Mouse (Mus musculus) gastrocnemius, postnatal 4 days (tissue): ENCODE data around the gene Itgb4. TPM values are rescaled to one million over a fixed set of nuclear protein-coding genes. Genes with fewer than 3 reads are reported as not detected.
"Not testable (repeated sequence)": the region's sequence is repeated elsewhere in the genome, so short reads cannot be mapped to it uniquely, and the experiment has no call there.

Experiments used
- DNase-seq, 2 experiments: peaks; one replicate each; pipeline ENCODE4 v3.0.0; 2021 to 2022; ENCODE audit warnings: low spot score in 2 of 2, mixed read lengths in 2 of 2
- total RNA-seq, 2 experiments: library from RNA; stranded (reverse); gene quantifications; 2 replicates each; pipeline ENCODE4 v1.2.3; 2021

Itgb4 gene
- total RNA-seq, 2 experiments from 2014 or later = 5.1 to 6.2 TPM

DNA sequence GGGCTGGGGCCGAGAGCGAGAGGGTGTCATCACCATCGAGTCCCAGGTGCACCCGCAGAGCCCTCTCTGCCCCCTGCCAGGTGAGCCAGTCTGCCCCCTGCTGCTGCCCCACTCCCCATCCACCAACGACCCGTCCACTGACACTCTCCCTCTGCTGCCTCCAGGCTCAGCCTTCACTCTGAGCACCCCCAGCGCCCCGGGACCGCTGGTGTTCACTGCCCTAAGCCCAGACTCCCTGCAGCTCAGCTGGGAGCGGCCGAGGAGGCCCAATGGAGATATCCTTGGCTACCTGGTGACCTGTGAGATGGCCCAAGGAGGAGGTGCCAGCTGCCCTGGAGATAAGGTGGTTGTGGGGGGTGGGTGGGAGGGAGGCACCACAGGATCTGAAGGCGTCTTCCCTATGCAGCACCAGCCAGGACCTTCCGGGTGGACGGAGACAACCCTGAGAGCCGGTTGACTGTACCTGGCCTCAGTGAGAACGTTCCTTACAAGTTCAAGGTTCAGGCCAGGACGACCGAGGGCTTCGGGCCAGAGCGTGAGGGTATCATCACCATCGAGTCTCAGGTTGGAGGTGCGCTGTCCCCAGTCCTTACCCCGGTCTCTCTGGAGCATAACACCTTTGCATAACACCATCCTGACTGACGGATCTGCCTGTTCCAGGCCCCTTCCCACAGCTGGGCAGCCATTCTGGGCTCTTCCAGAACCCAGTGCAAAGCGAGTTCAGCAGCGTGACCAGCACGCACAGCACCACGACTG lies 32.8 kb downstream of the Itgb4 start:
- DNase-seq = no peak

DNA sequence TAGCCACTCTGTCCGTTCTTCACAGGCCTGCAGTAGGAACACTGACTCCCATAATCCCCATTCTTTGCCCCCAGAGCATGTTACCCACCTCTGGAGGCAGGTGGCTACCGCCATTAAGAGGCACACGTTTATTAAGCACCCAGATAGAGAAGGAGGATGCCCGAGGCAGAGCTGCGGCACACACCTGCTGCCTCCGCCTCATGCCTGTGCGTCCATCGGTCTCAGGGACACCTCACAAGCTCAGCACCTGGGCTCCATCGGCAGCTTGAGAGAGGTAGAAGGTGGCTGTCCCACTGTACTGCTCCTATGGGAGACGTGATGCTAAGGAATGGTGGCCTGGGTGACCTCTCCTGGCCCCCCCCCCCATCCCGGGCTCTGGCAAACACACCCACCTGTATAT lies 33.9 kb downstream of the Itgb4 start:
- no peak for DNase-seq

DNA sequence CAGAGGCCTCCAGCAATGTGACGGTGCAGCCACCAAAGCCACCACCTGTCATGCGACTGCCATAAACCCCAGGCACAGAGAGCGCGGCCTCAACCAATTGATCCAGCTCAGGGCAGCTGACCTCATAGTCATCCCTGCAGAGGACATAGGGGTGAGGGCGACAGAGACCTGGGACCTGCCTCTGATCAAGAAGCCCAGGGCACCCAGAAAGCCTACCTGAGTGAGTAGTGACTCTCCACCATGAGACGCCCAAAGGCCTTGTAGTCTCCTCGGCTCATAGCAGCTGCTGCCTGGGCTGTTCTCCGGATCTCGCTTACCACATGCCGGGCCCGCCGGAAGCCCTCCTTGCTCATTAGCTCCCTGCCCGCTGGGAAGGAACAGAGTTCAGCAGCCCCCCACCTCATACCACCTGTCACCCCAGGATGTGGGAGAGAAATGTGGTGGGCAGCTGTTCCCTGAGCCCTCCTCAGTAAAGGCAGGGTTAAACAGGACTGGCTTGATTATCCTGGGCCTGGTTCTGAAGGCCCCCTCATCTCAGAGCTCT lies 34.4 kb downstream of the Itgb4 start:
- DNase-seq = no peak

DNA sequence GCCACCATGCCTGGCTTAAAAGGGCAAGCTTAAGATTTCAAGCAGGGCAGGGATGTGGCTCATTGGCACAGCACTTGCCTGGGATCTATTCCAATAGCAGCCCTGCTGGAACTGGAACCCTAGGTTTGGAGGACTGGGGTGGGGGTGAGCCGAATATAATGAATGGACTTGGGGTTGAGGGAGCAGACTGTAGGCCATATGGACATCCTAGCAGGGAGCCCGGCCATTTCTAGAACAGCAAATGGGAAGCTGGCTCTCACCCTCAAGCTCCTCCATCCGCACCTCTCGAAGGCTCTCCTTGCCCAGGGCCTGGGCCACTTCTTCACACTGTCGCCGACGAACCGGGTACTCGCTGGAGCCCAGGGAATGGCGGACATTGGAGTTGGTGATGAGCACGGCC lies 35.2 kb downstream of the Itgb4 start:
- no peak for DNase-seq

DNA sequence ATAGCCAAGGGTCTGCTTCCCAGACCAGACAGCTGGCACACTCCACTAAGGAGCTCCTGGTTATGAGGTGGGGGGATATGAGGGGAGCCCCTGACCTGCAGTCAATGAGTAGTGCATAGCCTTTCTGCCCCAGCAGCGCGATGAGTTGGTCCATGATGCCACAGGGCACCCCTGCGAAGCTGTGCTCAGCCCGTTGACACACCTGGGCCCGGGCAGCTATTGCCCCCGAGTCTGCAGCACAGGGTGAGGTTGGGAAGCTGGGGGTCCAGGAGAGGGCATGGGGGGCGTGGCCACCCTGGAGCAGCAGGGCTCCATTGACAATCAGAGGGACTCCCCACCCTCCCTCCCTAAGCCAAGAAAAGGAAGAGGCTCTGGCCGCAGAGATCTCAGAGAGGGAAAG lies 35.6 kb downstream of the Itgb4 start:
- DNase-seq = no peak

DNA sequence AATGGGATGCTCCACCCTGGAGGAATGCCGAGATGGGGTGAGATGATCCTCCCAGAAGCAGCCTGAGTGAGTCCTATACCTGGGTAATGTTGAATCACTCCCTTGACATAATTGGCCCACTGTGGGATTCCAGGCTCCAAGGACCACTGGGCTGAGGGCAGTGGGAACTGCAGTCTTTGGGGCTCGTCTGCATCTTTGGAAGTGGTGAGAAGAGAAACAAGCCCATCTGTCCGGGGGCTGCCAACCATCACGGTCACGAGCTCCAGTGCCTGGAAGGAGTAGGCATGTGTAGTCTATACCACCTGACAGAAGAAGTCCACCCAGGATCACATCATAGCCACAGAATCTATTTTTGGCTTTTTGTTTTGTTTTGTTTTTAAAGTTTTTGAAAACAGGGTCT lies 36.4 kb downstream of the Itgb4 start:
- no peak for DNase-seq

DNA sequence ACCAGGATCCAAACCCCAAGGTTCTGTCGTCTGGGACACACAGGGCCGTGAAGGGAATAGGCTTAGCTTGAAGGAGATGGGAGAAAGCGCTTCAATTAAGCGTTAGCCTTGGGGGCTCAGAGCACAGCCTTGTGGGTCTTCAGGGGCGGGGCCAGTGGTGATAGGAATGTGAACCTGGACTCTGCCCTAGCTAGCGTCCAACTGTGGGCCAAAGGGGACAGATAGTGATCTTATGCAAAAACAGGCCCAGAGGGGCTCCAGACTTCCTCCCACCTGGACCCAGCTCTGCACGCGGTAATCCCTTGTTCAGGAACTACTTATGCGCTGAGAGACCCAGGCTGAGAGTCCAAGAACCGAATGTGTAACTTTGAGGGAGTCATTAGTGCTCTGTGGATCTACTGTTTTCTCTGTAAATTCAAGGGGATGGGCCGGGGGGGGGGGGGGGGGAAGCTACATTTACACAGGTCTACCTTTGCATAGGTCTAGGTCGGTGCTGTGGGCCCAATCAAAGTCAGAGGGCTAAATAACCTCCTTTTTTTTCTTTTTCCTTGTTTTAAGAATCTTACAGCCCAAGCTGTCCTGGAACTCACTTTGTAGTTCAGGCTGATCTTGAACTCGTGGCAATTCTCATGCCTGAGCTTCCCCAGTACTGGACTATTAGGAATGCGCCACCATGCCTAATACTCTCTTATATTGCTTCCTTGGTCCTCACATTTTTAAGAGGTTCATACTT lies 37.2 kb downstream of the Itgb4 start:
- DNase-seq = no peak

DNA sequence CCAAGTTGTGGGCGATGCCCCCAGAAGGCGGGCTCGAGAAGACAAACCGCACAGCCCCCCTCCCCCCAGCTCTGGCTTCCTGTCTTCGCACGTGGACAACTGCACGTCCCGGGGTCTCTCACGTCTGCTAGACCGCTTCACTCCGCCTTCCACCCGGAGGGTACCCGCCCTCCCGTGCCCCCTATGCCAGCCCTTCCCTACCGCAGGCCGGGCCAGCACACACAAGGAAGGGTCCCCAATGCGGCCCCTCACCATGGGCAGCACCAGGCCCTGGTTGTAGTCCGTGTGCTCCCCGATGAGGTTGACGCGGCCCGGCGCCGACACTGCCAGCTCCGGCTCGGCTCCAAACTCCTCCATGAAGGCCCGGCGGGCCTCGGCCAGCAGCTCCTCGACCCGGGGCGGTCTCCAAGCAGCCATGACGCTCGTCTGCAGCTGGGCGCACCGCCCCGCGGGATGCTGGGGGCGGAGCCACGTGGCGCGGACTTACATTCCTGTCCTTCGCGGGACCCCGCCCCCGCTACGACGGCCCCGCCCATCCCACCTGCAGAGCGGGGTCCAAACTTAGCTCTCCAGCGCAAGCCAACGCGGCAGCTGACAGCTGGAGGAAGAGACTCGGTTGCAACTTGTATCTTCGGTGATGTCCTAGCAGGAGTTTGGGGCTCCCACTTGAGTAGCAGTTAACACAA lies 37.9 kb downstream of the Itgb4 start, which contains the start of gene Galk1:
Gene Galk1, minus strand, starts transcription at position 458 of the 686 bp plus-strand sequence.
- DNase-seq = peak; percentile 87 to 92

DNA sequence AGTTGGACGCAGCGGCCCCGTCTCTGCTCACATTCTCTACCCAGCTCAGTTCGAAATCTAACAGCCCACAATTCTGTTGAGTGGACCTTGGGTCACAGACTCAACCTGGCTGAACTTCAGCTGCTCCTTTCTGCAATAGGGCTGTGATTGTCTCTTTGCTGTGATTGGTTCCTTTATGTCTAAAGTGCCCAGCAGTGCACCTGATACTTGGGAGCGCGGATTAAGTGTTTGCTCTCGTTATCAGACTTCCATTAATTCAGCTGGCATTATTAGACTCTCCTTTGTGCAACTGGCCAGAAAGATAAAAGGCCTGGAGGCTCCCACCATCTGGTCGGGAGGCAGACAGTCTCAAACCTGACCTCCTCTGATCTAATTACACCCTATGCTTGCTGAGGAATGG lies 40.3 kb downstream of the Itgb4 start:
- no peak for DNase-seq

DNA sequence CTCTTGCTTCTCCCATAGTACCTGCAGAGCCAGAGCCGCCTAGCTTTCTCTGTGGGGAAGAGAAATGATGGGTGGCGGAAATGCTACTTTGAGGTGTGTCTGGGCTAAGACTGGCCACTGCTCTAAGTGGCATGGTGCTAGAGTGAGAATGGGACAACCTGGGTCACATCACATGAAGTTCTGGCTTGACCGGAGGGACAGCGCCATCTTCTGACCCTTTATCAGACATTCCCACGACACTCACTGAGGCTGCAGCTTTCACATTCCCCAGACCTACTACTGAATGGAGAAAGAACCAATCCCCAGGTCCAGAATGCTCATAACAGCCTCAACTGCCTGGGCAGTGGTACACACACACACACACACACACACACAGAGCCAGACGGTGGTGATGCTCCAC lies 43.6 kb downstream of the Itgb4 start:
- DNase-seq = no peak

DNA sequence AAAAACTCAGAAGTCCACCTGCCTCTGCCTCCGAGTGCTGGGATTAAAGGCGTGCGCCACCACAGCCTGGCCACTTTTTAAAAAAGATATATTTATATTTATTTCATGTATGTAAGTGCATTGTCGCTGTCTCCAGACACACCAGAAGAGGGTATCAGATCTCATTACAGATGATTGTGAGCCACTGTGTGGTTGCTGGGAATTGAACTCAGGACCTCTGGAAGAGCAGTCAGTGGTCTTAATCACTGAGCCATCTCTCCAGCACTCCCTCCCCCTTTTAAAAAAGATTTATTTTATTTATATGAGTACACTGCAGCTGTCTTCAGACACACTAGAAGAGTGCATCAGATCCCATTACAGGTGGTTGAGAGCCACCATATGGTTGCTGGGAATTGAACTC lies 44.4 kb downstream of the Itgb4 start:
- not testable (repeated sequence) for DNase-seq

DNA sequence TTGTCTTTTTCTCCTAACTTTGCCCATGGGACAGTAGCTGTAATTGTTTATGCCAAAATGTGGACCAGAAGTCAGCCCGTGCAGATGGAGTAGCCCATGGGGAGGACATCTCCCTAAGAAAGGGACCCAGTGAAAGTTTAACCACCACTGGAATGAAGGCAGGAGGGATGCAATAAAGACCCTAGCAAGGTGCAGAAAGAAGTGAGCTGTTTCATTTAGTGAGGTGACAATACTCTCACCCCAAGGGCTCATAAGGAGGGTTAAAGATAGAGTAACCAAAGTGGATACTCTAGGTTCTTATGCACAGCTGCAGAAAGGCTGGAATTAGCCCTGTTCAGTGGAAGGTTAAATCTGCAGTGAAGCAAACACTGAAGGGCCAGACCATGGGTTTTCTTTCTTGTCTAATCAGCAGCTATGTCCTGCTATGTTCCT lies 44.9 kb downstream of the Itgb4 start:
- DNase-seq = no peak

DNA sequence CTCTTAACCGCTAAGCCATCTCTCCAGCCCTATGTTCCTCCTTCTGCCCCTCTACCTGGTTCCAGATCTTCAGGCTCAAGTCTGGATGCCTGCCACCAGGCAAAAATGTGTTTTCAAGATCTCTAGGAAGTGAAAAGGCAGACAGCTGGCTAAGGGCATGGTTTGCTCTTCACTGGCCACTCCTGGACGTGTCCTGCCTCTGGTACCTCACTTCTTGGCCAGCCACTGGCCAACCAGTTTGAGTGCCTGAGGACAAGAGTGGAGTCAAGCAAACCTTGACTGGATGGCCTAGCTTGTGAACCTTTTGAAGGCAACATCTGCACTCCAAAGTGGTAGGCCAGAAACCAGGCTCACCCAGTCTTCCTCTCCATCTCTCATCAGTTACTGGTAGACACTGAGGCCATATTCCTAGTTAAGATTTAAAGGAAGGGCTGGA lies 45.5 kb downstream of the Itgb4 start:
- no peak for DNase-seq

DNA sequence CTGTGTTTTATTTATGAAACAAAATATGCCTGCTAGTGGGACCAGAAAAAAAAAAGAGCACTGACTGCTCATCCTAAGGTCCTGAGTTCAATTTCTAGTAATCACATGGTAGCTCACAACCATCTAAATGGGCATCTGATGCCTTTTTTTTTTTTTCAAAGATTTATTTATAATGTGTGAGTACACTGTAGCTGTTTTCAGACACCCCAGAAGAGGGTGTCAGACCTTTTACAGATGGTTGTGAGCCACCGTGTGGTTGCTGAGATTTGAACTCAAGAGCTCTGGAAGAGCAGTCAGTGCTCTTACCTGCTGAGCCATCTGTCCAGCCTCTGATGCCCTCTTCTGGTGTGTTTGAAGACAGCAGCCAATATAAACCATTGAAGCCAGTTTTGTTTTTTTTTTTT lies 46.0 kb downstream of the Itgb4 start:
- no peak for DNase-seq

DNA sequence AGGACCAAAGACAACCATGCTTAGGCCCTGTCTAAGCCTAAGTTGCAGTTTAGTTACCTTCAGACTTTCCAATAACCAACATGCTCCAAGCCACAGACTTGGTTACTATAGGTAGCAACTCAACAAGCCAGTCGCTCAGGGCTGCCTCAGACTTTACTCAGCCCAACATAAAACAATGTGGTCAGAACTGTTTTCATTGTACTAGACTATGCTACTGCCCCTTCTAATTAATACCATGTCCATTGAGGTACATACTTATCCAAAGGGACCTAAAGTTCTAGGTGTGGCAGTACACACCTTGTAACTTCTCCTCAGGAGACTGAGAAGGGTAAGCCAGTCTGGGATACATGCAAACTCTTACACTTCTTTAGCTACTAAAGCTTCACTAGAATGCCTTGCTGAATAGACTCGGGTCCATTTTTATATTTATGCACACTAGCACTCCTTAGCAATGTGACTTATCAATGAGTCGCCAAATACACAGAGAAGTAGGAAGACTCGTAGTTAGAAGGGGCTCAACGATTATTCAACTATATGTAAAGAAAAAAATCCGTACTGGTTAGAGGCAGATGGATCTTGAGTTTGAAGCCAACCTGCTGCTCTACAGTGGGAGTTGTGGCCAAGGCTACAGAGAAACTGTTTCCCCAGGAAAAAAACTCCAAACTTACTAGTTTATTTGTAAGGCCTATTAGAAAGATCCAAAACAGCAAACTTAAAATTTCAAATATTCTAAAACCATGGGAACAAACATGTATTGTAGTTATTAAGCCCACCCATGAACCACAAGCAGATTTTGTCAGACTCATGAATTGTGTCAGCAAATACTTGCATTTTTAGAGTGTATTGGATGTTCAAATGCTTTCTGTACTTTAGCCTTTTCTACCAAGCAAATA lies 47.1 kb downstream of the Itgb4 start:
- no peak for DNase-seq

DNA sequence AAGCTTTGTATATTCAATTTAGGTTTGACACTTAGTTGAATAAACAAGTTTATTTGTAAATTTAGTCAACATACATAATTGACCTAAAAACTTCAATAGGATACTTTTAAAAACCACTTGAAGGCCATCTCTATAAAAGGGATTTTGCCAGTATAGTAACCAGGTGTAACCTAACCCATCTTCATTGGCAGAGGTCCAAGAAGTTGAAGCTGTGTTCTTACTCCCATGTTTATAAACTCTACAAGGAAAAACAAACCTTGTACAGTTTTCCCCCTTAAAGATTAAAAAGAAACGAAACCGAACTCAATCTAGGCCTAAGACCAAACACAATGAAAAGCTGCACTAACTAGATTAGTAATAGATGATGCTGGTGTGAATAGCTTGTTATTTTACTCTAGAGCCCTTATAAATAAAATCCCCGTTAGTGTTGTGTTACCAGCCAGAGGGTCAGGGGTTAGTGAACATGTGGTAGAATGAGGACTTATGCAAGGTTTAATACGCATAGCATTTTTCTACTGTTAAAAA lies 47.8 kb downstream of the Itgb4 start:
- DNase-seq = no peak

DNA sequence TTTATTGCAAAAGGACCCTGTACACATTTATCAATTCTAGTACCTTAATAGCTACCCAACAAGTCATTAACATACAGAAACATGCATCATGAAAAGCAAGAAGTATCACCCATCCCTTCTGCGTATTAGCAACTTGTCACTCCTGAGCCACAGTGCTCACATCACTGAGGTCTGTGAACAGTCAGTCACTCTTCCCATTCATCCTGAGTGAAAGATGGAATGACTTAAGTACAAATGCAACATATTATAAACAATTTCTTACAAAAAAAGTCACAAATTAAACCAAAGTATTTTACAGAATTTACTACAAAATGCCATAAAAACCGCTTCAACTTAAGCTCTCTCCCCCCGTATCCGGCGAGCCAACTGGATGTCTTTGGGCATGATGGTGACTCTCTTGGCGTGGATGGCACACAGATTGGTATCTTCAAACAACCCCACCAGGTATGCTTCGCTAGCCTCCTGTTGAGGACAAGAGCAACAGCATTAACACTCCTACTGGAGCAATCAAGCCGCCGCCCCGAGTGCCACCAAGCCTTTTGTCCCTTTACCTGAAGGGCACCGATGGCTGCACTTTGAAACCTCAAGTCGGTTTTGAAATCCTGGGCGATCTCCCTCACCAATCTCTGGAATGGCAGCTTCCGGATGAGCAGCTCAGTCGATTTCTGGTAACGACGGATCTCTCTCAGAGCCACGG lies 48.7 kb downstream of the Itgb4 start:
- not testable (repeated sequence) for DNase-seq

DNA sequence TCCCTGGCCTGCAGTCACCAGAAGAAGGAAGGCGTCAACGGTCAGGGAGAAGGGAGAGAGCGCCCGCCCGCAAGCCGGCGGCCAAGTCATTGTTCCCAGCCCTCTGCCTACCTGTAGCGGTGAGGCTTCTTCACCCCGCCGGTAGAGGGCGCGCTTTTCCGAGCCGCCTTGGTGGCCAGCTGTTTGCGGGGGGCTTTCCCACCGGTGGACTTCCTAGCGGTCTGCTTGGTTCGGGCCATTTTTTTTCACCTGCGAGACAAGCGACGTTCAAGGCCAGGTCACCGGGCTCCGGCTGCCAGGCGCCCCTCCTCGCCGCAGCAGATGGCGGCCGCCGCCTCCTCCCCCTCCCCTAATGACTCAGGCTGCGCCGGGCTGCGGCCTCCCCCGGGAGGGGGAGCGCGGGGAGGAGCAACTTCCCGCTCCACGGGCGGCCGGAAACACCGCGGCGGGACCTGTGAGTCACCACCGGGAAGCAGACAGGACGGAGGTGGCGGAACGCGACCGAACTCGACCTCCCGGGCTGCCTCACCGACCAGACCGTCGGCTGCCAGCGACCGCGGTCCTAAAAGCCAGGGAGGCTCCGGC lies 49.4 kb downstream of the Itgb4 start:
- peak in 1 of 2 experiments; percentile 77 for DNase-seq

DNA sequence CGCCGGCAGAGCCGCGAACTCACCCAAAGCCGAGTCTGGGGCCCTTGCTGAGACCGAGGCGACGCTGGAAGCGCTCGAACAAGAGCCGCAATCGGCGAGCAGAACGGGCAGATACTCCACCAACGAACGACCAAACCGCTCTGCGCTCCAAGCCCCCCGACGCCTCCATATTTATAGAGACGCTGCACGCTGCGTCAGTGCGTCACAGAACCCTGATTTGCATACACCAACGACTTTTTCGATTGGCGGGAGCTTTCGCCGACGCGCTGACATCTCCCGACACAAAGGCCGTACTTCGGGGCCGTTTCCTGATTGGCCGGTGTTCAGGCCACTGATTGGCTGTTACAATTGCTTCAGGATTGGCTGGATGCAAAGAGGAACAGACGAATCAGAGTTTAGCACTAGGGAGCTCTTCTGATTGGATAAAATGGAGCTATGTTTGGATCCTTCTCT lies 49.9 kb downstream of the Itgb4 start:
- DNase-seq = peak; percentile 91 to 92
